Mouse (Mus musculus) limb, embryonic 10.5 days (tissue): ENCODE results near the gene Hrh3. TPM values are rescaled to one million over a fixed set of nuclear protein-coding genes. Genes with fewer than 3 reads are reported as not detected.

ENCODE experiments used
- DNase-seq: peaks from one replicate; pipeline ENCODE4 v3.0.0-alpha.2; 2017; ENCODE audit warnings: low spot score
- H3K27ac ChIP-seq: fragments of 300-500 bp; sonication (generic); 2 replicates; pipeline ENCODE4 v1.5.1; 2016; ENCODE audit warnings: mild to moderate bottlenecking
- H3K27me3 ChIP-seq: fragments of 300-500 bp; sonication (generic); 2 replicates; pipeline ENCODE4 v1.6.1; 2016; ENCODE audit warnings: low read depth, mild to moderate bottlenecking; ENCODE audit not compliant: poor library complexity, severe bottlenecking
- H3K36me3 ChIP-seq: fragments of 300-500 bp; sonication (generic); 2 replicates; pipeline ENCODE4 v1.6.1; 2016; ENCODE audit warnings: mild to moderate bottlenecking, moderate library complexity
- H3K4me1 ChIP-seq: fragments of 300-500 bp; sonication (generic); 2 replicates; pipeline ENCODE4 v1.6.1; 2016
- H3K4me3 ChIP-seq: fragments of 300-500 bp; sonication (generic); 2 replicates; pipeline ENCODE4 v1.5.1; 2016; ENCODE audit warnings: mild to moderate bottlenecking, moderate library complexity
- H3K9me3 ChIP-seq: fragments of 300-500 bp; sonication (generic); replicated peaks from 2 replicates; pipeline ENCODE4 v1.6.1; 2016; ENCODE audit warnings: mild to moderate bottlenecking
- WGBS: fragments of 180-500 bp; shearing (Covaris S2); methylation state at CpG from one replicate; pipeline ENCODE4 v1.1.7; 2016; 5-methylcytosine and 5-hydroxymethylcytosine counted together
- polyA plus RNA-seq: library from polyadenylated mRNA; unstranded; fragments of >200 nt; fragmentation: Nextera tagmentation; extraction: Ambion mirVana; gene quantifications from 2 replicates; pipeline ENCODE4 v1.2.1, GENCODE M21; 2016

Hrh3 gene
- polyA plus RNA-seq, 1 experiment from 2014 or later, result not detected

- no peak for DNase-seq
- 92% methylated on average over 7 of the region's 7 CpGs for WGBS
- H3K27ac ChIP-seq, result no peak overlapping the region
- H3K27me3 ChIP-seq, result no peaks in the 10 kb centered on the region
- no peaks in the 10 kb centered on the region for H3K9me3 ChIP-seq
- peaks cover 33% of the 10 kb centered on the region for H3K36me3 ChIP-seq
- peaks cover 10% of the 10 kb centered on the region for H3K4me1 ChIP-seq
- no peak overlapping the region for H3K4me3 ChIP-seq
Measured at GRCm38 (mm10) chr2:180072886-180073285, 31.4 kb downstream of the Hrh3 start.

- no peak for DNase-seq
- Histone ChIP-seq H3K9me3 (no peaks in the 10 kb centered on the region), H3K27ac (no peak overlapping the region), H3K4me1 (peaks cover 10% of the 10 kb centered on the region), H3K27me3 (no peaks in the 10 kb centered on the region), H3K4me3 (no peak overlapping the region), H3K36me3 (peaks cover 33% of the 10 kb centered on the region)
- WGBS, result 83% methylated on average over 2 of the region's 2 CpGs
Measured at GRCm38 (mm10) chr2:180071671-180072070, 32.6 kb downstream of the Hrh3 start.

GRCm38 (mm10) chr2:180070481-180071453 lies 33.5 kb downstream of the Hrh3 start, which contains the start of gene Mtg2:
TSS of gene Mtg2 (plus strand) at chr2:180070588.
- Histone ChIP-seq H3K36me3 (peaks cover 33% of the 10 kb centered on the region), H3K27me3 (no peaks in the 10 kb centered on the region), H3K27ac (peak within 1 kb of the TSS; percentile 85), H3K4me3 (peak within 1 kb of the TSS; percentile 80), H3K4me1 (peaks cover 10% of the 10 kb centered on the region), H3K9me3 (no peaks in the 10 kb centered on the region)
- peak; percentile 98 for DNase-seq
- 7% methylated on average over 58 of the region's 58 CpGs for WGBS

DNA sequence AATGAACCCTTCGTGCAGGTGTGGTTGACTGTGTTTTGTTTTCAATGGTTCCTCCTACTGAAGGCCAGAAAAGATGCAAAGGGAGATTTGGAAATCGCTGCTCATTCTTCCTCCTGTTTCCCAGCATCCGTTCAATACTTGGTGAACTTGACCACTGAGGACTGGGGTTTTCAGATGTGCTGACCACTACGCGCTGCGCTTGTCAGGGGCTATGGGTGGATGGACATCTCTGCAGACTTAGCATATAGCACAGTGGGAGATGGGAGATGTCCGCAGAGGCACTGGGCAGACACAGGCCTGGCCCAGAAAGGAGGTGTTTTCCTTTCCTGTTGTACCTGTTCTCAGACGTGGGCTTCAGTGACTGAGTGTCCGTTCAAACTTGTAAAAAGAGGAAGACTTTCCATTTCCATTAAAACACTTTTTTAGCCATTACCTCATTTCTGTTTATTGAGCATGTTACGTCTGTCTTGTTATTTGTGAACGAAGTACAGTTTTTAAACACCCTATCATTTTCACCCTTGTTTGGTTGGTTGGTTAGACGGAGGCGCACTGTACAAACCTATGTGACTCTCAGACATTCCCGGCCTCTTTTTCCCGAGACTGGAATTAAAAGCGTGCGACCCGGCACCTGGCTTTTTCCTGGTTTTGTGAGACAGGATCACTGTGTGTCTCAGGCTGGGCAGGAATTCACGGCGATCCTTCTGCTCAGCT lies 34.4 kb downstream of the Hrh3 start:
- no peak for DNase-seq

DNA sequence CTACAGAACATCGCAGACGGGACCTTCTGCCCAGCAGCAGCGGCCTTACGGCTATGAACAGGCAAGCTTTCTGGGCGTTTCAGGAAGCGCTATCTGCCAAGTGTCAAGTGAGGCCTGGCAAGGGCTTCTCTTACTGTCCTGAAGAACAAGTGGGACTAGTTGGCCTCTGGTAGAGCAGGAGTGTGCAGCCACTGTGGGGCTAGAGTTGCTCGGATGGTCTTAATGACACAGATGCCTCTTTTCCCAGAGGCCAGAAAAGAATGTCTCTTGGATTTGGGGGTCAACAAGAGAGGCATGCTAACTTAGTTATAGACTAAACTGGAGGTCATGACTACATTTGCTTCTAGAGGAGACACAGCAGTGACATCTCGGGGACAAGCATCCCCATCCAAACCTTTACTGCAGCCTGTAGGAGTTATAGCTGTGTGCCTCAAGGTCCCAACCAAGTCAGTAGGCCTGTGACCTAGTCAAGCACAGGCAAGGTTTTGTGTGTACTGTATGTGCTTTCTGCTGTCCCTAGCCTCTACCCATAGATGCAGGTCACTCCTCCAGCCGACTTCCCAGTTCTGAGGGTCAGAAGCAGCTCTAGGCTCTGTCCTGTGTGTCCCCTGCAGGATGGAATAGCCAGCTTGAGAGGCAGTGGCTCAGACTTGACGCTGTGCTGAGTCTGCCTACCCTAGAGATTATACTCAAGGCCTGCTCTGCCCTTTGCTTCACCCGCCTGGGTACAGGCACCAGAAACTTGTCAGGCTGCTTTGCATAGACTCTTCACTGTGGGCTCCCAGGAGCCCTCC lies 40.8 kb downstream of the Hrh3 start:
- Histone ChIP-seq H3K27ac (no peak overlapping the region), H3K36me3 (peaks cover 87% of the 10 kb centered on the region), H3K4me1 (no peaks in the 10 kb centered on the region), H3K27me3 (no peaks in the 10 kb centered on the region), H3K4me3 (no peak overlapping the region), H3K9me3 (no peaks in the 10 kb centered on the region; the same call in 1 of the 2 replicates)
- DNase-seq, result no peak
- 95% methylated on average over 11 of the region's 11 CpGs for WGBS

More for the DNA sequence above, 34.4 kb downstream of the Hrh3 start:
- peaks cover 10% of the 10 kb centered on the region for H3K4me1 ChIP-seq
- no peaks in the 10 kb centered on the region; the same call in 1 of the 2 replicates for H3K9me3 ChIP-seq
- H3K4me3 ChIP-seq, result peak overlapping the region; percentile 80
- WGBS, result 37% methylated on average over 20 of the region's 20 CpGs
- H3K27me3 ChIP-seq, result no peaks in the 10 kb centered on the region
- H3K27ac ChIP-seq, result peak overlapping the region; percentile 85
- H3K36me3 ChIP-seq, result peaks cover 42% of the 10 kb centered on the region

GRCm38 (mm10) chr2:180053001-180053400 lies 51.3 kb downstream of the Hrh3 start:
- Histone ChIP-seq H3K4me1 (peaks cover 9% of the 10 kb centered on the region; the same call in 1 of the 2 replicates), H3K4me3 (no peak overlapping the region), H3K27ac (no peak overlapping the region), H3K9me3 (no peaks in the 10 kb centered on the region), H3K36me3 (peaks cover 62% of the 10 kb centered on the region), H3K27me3 (no peaks in the 10 kb centered on the region)
- 97% methylated on average over 9 of the region's 9 CpGs for WGBS
- DNase-seq, result no peak

DNA sequence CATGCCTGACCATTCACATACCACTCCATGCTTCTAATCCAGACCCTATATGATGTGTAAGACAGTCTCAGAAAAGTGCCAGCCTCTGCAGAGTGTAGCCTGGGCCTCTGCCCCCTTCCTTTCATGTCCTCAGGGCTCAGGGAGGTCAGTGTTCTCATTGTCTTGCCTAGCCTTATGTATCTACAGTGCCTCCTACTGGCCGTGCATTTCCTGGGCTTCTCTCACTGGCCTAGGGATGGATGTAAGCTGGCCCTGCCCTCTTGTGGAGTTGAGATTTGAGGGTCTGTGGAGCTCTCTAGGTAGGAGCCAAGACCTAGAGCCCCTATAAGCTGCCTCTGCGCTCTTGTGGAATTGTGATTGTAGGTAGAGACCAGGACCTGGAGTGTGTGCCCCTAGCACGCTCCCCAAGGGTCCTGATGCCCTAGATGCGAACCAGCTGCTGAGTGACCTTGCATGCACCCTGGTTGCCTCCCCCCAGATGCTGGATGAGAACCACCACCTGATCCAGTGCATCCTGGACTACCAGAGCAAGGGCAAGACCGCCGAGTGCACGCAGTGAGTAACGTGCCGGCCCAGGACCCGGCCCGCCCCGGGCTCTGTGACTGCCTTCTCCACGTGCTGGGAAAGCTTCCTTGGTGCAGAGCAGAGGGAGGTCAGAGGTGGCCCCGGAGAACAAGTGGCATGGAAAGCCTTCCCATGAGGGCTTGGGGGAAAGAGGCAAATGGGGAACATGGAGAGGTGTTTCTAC lies 52.1 kb downstream of the Hrh3 start:
- H3K27ac ChIP-seq, result no peak overlapping the region
- WGBS, result 92% methylated on average over 14 of the region's 14 CpGs
- H3K4me3 ChIP-seq, result no peak overlapping the region
- no peaks in the 10 kb centered on the region for H3K9me3 ChIP-seq
- H3K4me1 ChIP-seq, result peaks cover 9% of the 10 kb centered on the region; the same call in 1 of the 2 replicates
- DNase-seq, result no peak
- H3K36me3 ChIP-seq, result peaks cover 62% of the 10 kb centered on the region
- H3K27me3 ChIP-seq, result no peaks in the 10 kb centered on the region

GRCm38 (mm10) chr2:180050986-180051385 lies 53.3 kb downstream of the Hrh3 start:
- H3K36me3 ChIP-seq, result peaks cover 59% of the 10 kb centered on the region

More at GRCm38 (mm10) chr2:180050986-180051385, 53.3 kb downstream of the Hrh3 start:
- Histone ChIP-seq H3K27ac (no peak overlapping the region), H3K4me3 (no peak overlapping the region), H3K4me1 (peaks cover 9% of the 10 kb centered on the region; the same call in 1 of the 2 replicates), H3K9me3 (no peaks in the 10 kb centered on the region), H3K27me3 (no peaks in the 10 kb centered on the region)
- 23% methylated on average over 5 of the region's 5 CpGs for WGBS
- peak; percentile 90 for DNase-seq

Other genes with a start within 250 kb of the Hrh3 start
- gene Taf4, start 127.8 kb downstream of the Hrh3 start, polyA plus RNA-seq, result 2.7 and 3.3 TPM in 2 replicates
- gene Lsm14b, start 79.5 kb downstream of the Hrh3 start, polyA plus RNA-seq, result 8.1 and 9.1 TPM in 2 replicates
- gene Psma7, start 62.1 kb downstream of the Hrh3 start, polyA plus RNA-seq, result 868 and 947 TPM in 2 replicates
- 5.8 and 7.4 TPM in 2 replicates for gene Ss18l1, start 62.0 kb downstream of the Hrh3 start, polyA plus RNA-seq
- 32.1 and 33.1 TPM in 2 replicates for gene Mtg2, start 33.9 kb downstream of the Hrh3 start, polyA plus RNA-seq
- 18.5 and 25.6 TPM in 2 replicates for gene Osbpl2, start 14.8 kb upstream of the Hrh3 start, polyA plus RNA-seq
- 264 and 295 TPM in 2 replicates for gene Adrm1, start 67.0 kb upstream of the Hrh3 start, polyA plus RNA-seq
- gene Lama5, start 121.4 kb upstream of the Hrh3 start, polyA plus RNA-seq, result 18.1 and 18.2 TPM in 2 replicates
- gene Rps21, start 152.9 kb upstream of the Hrh3 start, polyA plus RNA-seq, result 530 and 637 TPM in 2 replicates
- 14.6 and 16.4 TPM in 2 replicates for gene Cables2, start 169.0 kb upstream of the Hrh3 start, polyA plus RNA-seq
- 0.50 and 0.78 TPM in 2 replicates for gene Rbbp8nl, start 185.4 kb upstream of the Hrh3 start, polyA plus RNA-seq
- gene Gata5, start 230.2 kb upstream of the Hrh3 start, polyA plus RNA-seq, result 0.83 and 2.8 TPM in 2 replicates